ENCODE assay signal across 25 mouse cellular contexts in the genomic region with DNA sequence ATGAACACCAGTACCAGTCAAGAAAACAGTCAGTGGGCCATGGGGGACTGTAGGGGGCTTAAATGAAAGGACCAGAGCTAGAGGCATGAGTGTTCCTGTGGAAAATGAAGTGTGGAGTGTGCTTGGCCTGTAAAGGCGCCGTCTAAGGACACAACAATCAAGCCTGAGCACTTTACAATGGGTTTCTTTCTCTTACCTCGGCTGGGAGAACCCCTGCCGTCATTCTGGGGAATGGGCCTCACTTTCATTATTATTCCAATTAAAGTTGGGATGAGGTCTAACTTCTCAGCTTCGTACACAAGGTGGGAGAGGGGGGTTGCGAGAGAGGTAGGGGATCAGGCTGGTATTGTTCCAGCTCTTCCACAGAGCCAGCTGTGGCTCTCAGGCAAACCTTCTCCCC. TPM values are rescaled to one million over a fixed set of nuclear protein-coding genes. Genes with fewer than 3 reads are reported as not detected.
A peak's percentile ranks its signal among the peaks of the same experiment; 100 is the strongest.
DNase-seq lines count a peak whose midpoint lies in the region; ATAC-seq and TF ChIP-seq lines count a peak whose summit lies in the region.
"Had no signal": no experiment of that assay in that cellular context is flagged by ENCODE, and none has a peak within 500 bp of the region (broad histone marks: within the 10 kb centered on the region; RNA-seq: fewer than 3 reads in every experiment).

No protein-coding gene starts in this region.

- H3K27ac ChIP-seq in midbrain, embryonic 14.5 days (replicated peaks; ENCODE audit: low read depth, low read length) = no peak overlapping the region
- H3K27ac ChIP-seq: embryonic facial prominence, embryonic 13.5 days; embryonic facial prominence, embryonic 15.5 days; forebrain, embryonic 10.5 days; forebrain, embryonic 12.5 days had no signal

- peaks cover 71% of the 10 kb centered on the region for H3K4me1 ChIP-seq in E14TG2a.4 (replicated peaks; ENCODE audit: low read depth, low read length)
- H3K4me1 ChIP-seq in midbrain, embryonic 14.5 days (ENCODE audit: control insufficient read depth, insufficient read depth, low read length) = no peaks in the 10 kb centered on the region
- H3K4me1 ChIP-seq: embryonic facial prominence, embryonic 13.5 days; embryonic facial prominence, embryonic 15.5 days had no signal

- DNase-seq in ES-CJ7 (ENCODE audit: low read depth, low spot score) (peak; percentile 88), R1 (ENCODE audit: low read depth, low spot score) (peak; percentile 91)
- DNase-seq in B cell, adult 2 months = no peak
- no peak for DNase-seq in midbrain, embryonic 14.5 days
- DNase-seq in kidney, postnatal 25 days = no peak
- DNase-seq: adrenal gland, adult 2 months; adrenal gland, postnatal 10 days; adrenal gland, postnatal 25 days; cerebellum, adult 11 months; cerebellum, adult 18-20 months; cerebellum, adult 8-10 months; cerebellum, adult 9-11 months; cerebellum, postnatal 14 days; cerebellum, postnatal 36 days; embryo, embryonic 11 days had no signal

- H3K27me3 ChIP-seq in E14TG2a.4 (ENCODE audit: insufficient read depth, low read length) = peaks cover 30% of the 10 kb centered on the region
- no peaks in the 10 kb centered on the region for H3K27me3 ChIP-seq in midbrain, embryonic 14.5 days (ENCODE audit: control insufficient read depth, insufficient read depth, low read length)
- H3K27me3 ChIP-seq: embryonic facial prominence, embryonic 13.5 days; embryonic facial prominence, embryonic 15.5 days had no signal

- peak overlapping the region; percentile 13 for H3K4me3 ChIP-seq in E14TG2a.4 (replicated peaks; ENCODE audit: low read length)
- H3K4me3 ChIP-seq in midbrain, embryonic 14.5 days (replicated peaks; ENCODE audit: low read depth, low read length) = no peak overlapping the region
- H3K4me3 ChIP-seq: embryonic facial prominence, embryonic 13.5 days; embryonic facial prominence, embryonic 15.5 days; erythroblast, embryonic 14.5 days; forebrain, embryonic 10.5 days; forebrain, embryonic 12.5 days had no signal

- no peak overlapping the region for H3K9ac ChIP-seq in midbrain, embryonic 14.5 days (replicated peaks; ENCODE audit: low read length)
- H3K9ac ChIP-seq: embryonic facial prominence, embryonic 13.5 days; embryonic facial prominence, embryonic 15.5 days; forebrain, embryonic 12.5 days had no signal

- H3K9me3 ChIP-seq in E14TG2a.4 (ENCODE audit: low read length) = no peaks in the 10 kb centered on the region
- no peaks in the 10 kb centered on the region for H3K9me3 ChIP-seq in midbrain, embryonic 14.5 days (ENCODE audit: control insufficient read depth, low read length)
- H3K9me3 ChIP-seq: embryonic facial prominence, embryonic 13.5 days; embryonic facial prominence, embryonic 15.5 days; forebrain, embryonic 10.5 days; forebrain, embryonic 12.5 days had no signal

- no peaks in the 10 kb centered on the region for H3K36me3 ChIP-seq in E14TG2a.4 (ENCODE audit: insufficient read depth, low read length)
- no peaks in the 10 kb centered on the region for H3K36me3 ChIP-seq in midbrain, embryonic 14.5 days (ENCODE audit: control insufficient read depth, insufficient read depth, low read length)
- H3K36me3 ChIP-seq: embryonic facial prominence, embryonic 13.5 days; embryonic facial prominence, embryonic 15.5 days; forebrain, embryonic 10.5 days; forebrain, embryonic 12.5 days had no signal

- no peak overlapping the region for H3K4me2 ChIP-seq in midbrain, embryonic 14.5 days (ENCODE audit: low read length)
- H3K4me2 ChIP-seq: embryonic facial prominence, embryonic 13.5 days; embryonic facial prominence, embryonic 15.5 days; forebrain, embryonic 12.5 days had no signal

- WGBS in midbrain, embryonic 14.5 days = 16% methylated on average over 6 of the region's 6 CpGs

- no peak for ATAC-seq in midbrain, embryonic 14.5 days (ENCODE audit: low FRiP score, low TSS enrichment)
- ATAC-seq: forebrain, embryonic 14.5 days; forebrain, embryonic 16.5 days had no signal

- TF ChIP-seq CTCF in E14TG2a.4 (conservative IDR thresholded peaks at IDR 0.05; ENCODE audit: low read length) = no peak

RNA-seq across cellular contexts. Expression of gene Dnmt3b, which starts 6.3 kb away (rescaled TPM):
- 3.1 and 3.2 TPM in 2 replicates for polyA plus RNA-seq in midbrain, embryonic 14.5 days (2014; fragmentation: Nextera tagmentation; extraction: Ambion mirVana)

RNA-seq across cellular contexts. Expression of gene Commd7, which starts 10.4 kb away (rescaled TPM):
- polyA plus RNA-seq in midbrain, embryonic 14.5 days (2014; fragmentation: Nextera tagmentation; extraction: Ambion mirVana) = 76.0 and 92.8 TPM in 2 replicates

RNA-seq across cellular contexts. Expression of gene Dnmt3c, which starts 53.5 kb away (rescaled TPM):
- polyA plus RNA-seq in midbrain, embryonic 14.5 days (2014; fragmentation: Nextera tagmentation; extraction: Ambion mirVana) = 0.17 TPM in 1 of 2 replicates, not detected in the other
- polyA plus RNA-seq: C2C12; embryonic facial prominence, embryonic 11.5 days; embryonic facial prominence, embryonic 13.5 days; embryonic facial prominence, embryonic 15.5 days; erythroblast, embryonic 14.5 days; forebrain, embryonic 10.5 days; forebrain, embryonic 12.5 days; forebrain, embryonic 16.5 days had no signal

Comparison
In these comparisons a context has a peak if more than half of its experiments do, and no peak if none do; other contexts are left out.
1. DNase-seq: peak in ES-CJ7 (single experiment) and R1 (single experiment); none in B cell, adult 2 months (0 of 2), midbrain, embryonic 14.5 days (single experiment) and kidney, postnatal 25 days (0 of 2).